Mouse (Mus musculus) limb, embryonic 14.5 days (tissue): Measurements from ENCODE around the gene Prdx2. TPM values are rescaled to one million over a fixed set of nuclear protein-coding genes. Genes with fewer than 3 reads are reported as not detected.
A peak's percentile ranks its signal among the peaks of the same experiment; 100 is the strongest.

Source experiments
- ATAC-seq: fragments of 200-750 bp; cut with Nextera tagmentation; 2 replicates; pipeline ENCODE4 v1.8.0; 2017; ENCODE audit warnings: low read depth, moderate number of reproducible peaks, moderate TSS enrichment; ENCODE audit not compliant: low FRiP score
- DNase-seq: peaks from one replicate; pipeline ENCODE4 v3.0.0-alpha.2; 2015; ENCODE audit warnings: low spot score
- H3K27ac ChIP-seq: fragments of 300-500 bp; sonication (generic); replicated peaks from 2 replicates; pipeline ENCODE4 v1.5.1; 2014; ENCODE audit warnings: low read depth, mild to moderate bottlenecking, low read length, moderate library complexity, mixed read lengths
- H3K27me3 ChIP-seq: fragments of 300-500 bp; sonication (generic); 2 replicates; pipeline ENCODE4 v1.6.1; 2014; ENCODE audit warnings: low read length, mixed read lengths; ENCODE audit not compliant: control insufficient read depth, insufficient read depth
- H3K36me3 ChIP-seq: fragments of 300-500 bp; sonication (generic); 2 replicates; pipeline ENCODE4 v1.6.1; 2014; ENCODE audit warnings: mild to moderate bottlenecking, low read length, moderate library complexity, mixed read lengths; ENCODE audit not compliant: control insufficient read depth, insufficient read depth
- H3K4me1 ChIP-seq: fragments of 300-500 bp; sonication (generic); 2 replicates; pipeline ENCODE4 v1.6.1; 2014; ENCODE audit warnings: antibody characterized with exemption, low read length, mixed read lengths; ENCODE audit not compliant: control insufficient read depth, insufficient read depth
- H3K4me2 ChIP-seq: fragments of 300-500 bp; sonication (generic); replicated peaks from 2 replicates; pipeline ENCODE4 v1.6.1; 2014; ENCODE audit warnings: low read depth, mild to moderate bottlenecking, low read length, moderate library complexity; ENCODE audit not compliant: severe bottlenecking
- H3K4me3 ChIP-seq: fragments of 300-500 bp; sonication (generic); replicated peaks from 2 replicates; pipeline ENCODE4 v1.5.1; 2014; ENCODE audit warnings: low read length
- H3K9ac ChIP-seq: fragments of 300-500 bp; sonication (generic); 2 replicates; pipeline ENCODE4 v1.6.1; 2014; ENCODE audit warnings: mild to moderate bottlenecking, low read depth, low read length, moderate library complexity; ENCODE audit not compliant: severe bottlenecking
- H3K9me3 ChIP-seq: fragments of 300-500 bp; sonication (generic); 2 replicates; pipeline ENCODE4 v1.6.1; 2016; ENCODE audit warnings: low read length; ENCODE audit not compliant: control insufficient read depth
- POLR2A ChIP-seq: fragments of 200-500 bp; IDR thresholded peaks from 2 replicates; pipeline ENCODE4 v1.8.0; 2012; ENCODE audit warnings: inconsistent platforms, mild to moderate bottlenecking, moderate library complexity, borderline replicate concordance; ENCODE audit not compliant: insufficient read depth, insufficient read length; ENCODE audit errors: extremely low read depth
- WGBS: fragments of 180-500 bp; shearing (Covaris S2); extraction: QIAGEN DNeasy Blood & Tissue Kit; methylation state at CpG from one replicate; pipeline ENCODE4 v1.1.7; 2014; 5-methylcytosine and 5-hydroxymethylcytosine counted together
- microRNA-seq: library from miRNA; unstranded; fragments of <30 nt; microRNA quantifications from one replicate; pipeline ENCODE4, GENCODE M21; 2016
- polyA plus RNA-seq, 2 experiments: library from polyadenylated mRNA; depleted of rRNA in 1 of 2; stranded (reverse) in 1 of 2; unstranded in 1 of 2; fragments of >200 nt; fragmentation: Nextera tagmentation in 1 of 2; extraction: Ambion mirVana in 1 of 2; gene quantifications; 2 replicates each; pipeline versions ENCODE4 v1.2.1 to v1.2.3; 2012 to 2014

The Prdx2 gene
- polyA plus RNA-seq, 2 experiments, result 405 to 839 TPM

DNA sequence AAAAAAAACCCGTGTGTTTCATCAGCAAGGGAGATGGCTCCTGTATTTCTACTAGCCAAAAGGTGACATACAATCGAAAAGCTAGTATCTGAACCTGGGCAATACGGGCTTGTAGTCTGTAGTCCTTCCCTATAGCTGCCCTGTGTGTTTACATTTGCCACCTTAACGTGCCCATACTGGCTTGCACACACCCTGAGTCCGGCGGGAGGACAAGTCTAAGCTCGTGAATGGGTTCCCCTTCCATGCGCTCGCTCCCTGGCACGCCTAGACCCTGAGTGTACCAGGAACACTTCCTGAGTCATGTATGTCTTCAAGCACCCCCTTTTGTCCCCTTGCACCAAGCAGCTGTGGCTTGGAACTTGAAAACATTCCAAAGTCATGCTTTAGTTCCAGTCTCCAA is 47.3 kb downstream of the Prdx2 start:
- Histone ChIP-seq H3K27me3 (peaks cover 18% of the 10 kb centered on the region), H3K9ac (no peak overlapping the region), H3K4me3 (no peak overlapping the region), H3K27ac (no peak overlapping the region), H3K36me3 (peaks cover 28% of the 10 kb centered on the region), H3K4me1 (no peaks in the 10 kb centered on the region), H3K9me3 (no peaks in the 10 kb centered on the region), H3K4me2 (no peak overlapping the region)
- ATAC-seq (no peak), DNase-seq (no peak)
- TF ChIP-seq POLR2A, result no peak
- 46% methylated on average over 10 of the region's 10 CpGs for WGBS

DNA sequence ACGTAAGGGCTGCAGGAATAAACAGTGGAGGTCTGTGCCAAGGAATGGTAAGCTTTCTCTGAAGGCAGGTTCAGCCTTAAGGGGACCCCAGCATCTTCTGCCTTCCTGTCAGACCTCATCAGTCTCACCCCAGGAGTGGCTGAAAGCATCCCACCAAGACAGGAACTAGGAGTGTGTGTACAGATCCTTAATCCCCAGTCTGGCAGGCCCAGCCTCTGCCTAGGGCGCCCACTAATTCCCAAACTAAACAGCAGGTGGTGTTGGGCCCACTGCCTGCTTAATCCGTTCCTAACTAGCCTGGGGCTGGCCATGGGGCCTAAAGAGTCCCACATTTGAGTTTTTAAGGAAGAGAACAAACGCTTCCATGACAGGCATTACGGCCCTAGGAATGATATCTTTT is 47.8 kb downstream of the Prdx2 start:
- no peak for TF ChIP-seq POLR2A
- peaks cover 17% of the 10 kb centered on the region for H3K27me3 ChIP-seq
- ATAC-seq (no peak), DNase-seq (no peak)
- H3K4me3 ChIP-seq, result no peak overlapping the region
- no peaks in the 10 kb centered on the region for H3K9me3 ChIP-seq
- no peak overlapping the region for H3K4me2 ChIP-seq
- no peaks in the 10 kb centered on the region for H3K4me1 ChIP-seq
- no peak overlapping the region for H3K27ac ChIP-seq
- H3K36me3 ChIP-seq, result peaks cover 31% of the 10 kb centered on the region
- 53% methylated on average over 5 of the region's 5 CpGs for WGBS
- H3K9ac ChIP-seq, result no peak overlapping the region

DNA sequence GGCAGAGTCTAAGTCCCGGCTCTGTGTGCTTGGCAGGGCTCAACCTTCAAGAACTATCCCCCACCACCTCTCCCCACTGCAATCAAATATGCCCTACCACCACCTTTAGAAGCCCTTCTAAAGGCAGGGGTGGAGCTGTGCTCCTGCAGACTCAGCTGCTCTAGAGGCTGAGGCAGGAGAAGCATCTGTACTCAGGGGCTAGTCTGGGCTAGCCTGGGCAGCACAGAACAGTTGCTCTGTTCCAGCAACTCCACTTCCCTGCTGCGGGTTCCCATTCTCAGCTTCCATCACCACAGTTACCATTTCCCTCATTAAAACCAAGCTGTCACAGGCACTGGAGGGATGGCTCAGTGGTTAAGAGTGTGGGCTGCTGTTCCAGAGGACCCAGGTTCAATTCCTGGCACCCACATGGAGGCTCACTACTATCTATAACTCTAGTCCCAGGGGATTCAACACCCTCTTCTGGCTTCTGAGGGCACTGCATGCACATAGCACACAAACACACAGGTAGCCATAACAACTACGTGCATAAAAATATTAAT is 52.2 kb downstream of the Prdx2 start:
- Histone ChIP-seq H3K9me3 (no peaks in the 10 kb centered on the region), H3K9ac (no peak overlapping the region), H3K4me2 (no peak overlapping the region), H3K4me1 (peaks cover 17% of the 10 kb centered on the region), H3K27me3 (no peaks in the 10 kb centered on the region), H3K27ac (no peak overlapping the region), H3K36me3 (peaks cover 47% of the 10 kb centered on the region), H3K4me3 (no peak overlapping the region)
- 92% methylated on average over 3 of the region's 3 CpGs for WGBS
- ATAC-seq (no peak), DNase-seq (no peak)
- TF ChIP-seq POLR2A, result no peak

DNA sequence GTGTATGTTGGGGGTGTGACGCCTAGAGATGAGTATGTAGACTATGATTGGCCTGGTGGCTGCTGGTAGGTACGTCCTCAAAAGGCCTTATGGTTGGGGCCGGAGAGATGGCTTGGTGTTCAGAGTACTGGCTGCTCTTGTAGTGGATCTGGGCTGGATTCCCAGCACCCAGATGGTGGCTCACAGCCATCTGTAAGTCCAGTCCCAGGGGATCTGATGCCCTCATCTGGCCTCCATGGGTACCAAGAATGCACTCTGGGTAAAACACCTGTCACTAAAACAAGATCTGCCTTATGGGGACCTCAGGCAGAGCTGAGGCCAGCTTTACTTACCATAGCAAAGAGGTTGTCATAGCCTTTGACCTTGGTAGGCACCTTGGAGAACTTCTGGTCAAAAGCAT is 54.5 kb downstream of the Prdx2 start:
- Histone ChIP-seq H3K27ac (no peak overlapping the region), H3K9ac (no peak overlapping the region), H3K4me3 (peak overlapping the region; percentile 86), H3K4me2 (peak overlapping the region; percentile 89; the same call in 1 of the 2 replicates), H3K27me3 (no peaks in the 10 kb centered on the region), H3K9me3 (no peaks in the 10 kb centered on the region), H3K36me3 (peaks cover 34% of the 10 kb centered on the region), H3K4me1 (peaks cover 27% of the 10 kb centered on the region)
- WGBS, result 92% methylated on average over 3 of the region's 3 CpGs
- TF ChIP-seq POLR2A, result no peak
- ATAC-seq (no peak), DNase-seq (no peak)

Small RNAs within 50 kb of the gene (microRNA-seq; reads per million reads assigned to microRNA genes)
- gene Gm24197, result not detected

Other genes starting within 250 kb of the Prdx2 start
- 4.3 and 4.8 TPM in 2 replicates for gene G430095P16Rik, start 246.6 kb upstream of the Prdx2 start, polyA plus RNA-seq (2012; rRNA removed)
- 5.7 and 6.0 TPM in 2 replicates for gene G430095P16Rik, start 246.6 kb upstream of the Prdx2 start, polyA plus RNA-seq (2014; fragmentation: Nextera tagmentation; extraction: Ambion mirVana)
- gene Nfix, start 169.2 kb upstream of the Prdx2 start, polyA plus RNA-seq (2012; rRNA removed), result 81.2 and 97.7 TPM in 2 replicates
- 100 and 108 TPM in 2 replicates for gene Nfix, start 169.2 kb upstream of the Prdx2 start, polyA plus RNA-seq (2014; fragmentation: Nextera tagmentation; extraction: Ambion mirVana)
- 5.7 and 5.9 TPM in 2 replicates for gene Dand5, start 146.8 kb upstream of the Prdx2 start, polyA plus RNA-seq (2012; rRNA removed)
- 6.4 and 6.9 TPM in 2 replicates for gene Dand5, start 146.8 kb upstream of the Prdx2 start, polyA plus RNA-seq (2014; fragmentation: Nextera tagmentation; extraction: Ambion mirVana)
- gene Gadd45gip1, start 138.1 kb upstream of the Prdx2 start, polyA plus RNA-seq (2012; rRNA removed), result 39.8 and 45.6 TPM in 2 replicates
- 43.2 and 44.9 TPM in 2 replicates for gene Gadd45gip1, start 138.1 kb upstream of the Prdx2 start, polyA plus RNA-seq (2014; fragmentation: Nextera tagmentation; extraction: Ambion mirVana)
- 82.0 and 82.4 TPM in 2 replicates for gene Rad23a, start 128.9 kb upstream of the Prdx2 start, polyA plus RNA-seq (2012; rRNA removed)
- 104 and 109 TPM in 2 replicates for gene Rad23a, start 128.9 kb upstream of the Prdx2 start, polyA plus RNA-seq (2014; fragmentation: Nextera tagmentation; extraction: Ambion mirVana)
- 575 and 831 TPM in 2 replicates for gene Calr, start 122.7 kb upstream of the Prdx2 start, polyA plus RNA-seq (2012; rRNA removed)
- gene Calr, start 122.7 kb upstream of the Prdx2 start, polyA plus RNA-seq (2014; fragmentation: Nextera tagmentation; extraction: Ambion mirVana), result 802 and 827 TPM in 2 replicates
- 105 and 123 TPM in 2 replicates for gene Farsa, start 112.6 kb upstream of the Prdx2 start, polyA plus RNA-seq (2012; rRNA removed)
- gene Farsa, start 112.6 kb upstream of the Prdx2 start, polyA plus RNA-seq (2014; fragmentation: Nextera tagmentation; extraction: Ambion mirVana), result 78.4 and 81.2 TPM in 2 replicates
- 30.5 and 36.9 TPM in 2 replicates for gene Syce2, start 97.5 kb upstream of the Prdx2 start, polyA plus RNA-seq (2012; rRNA removed)
- gene Syce2, start 97.5 kb upstream of the Prdx2 start, polyA plus RNA-seq (2014; fragmentation: Nextera tagmentation; extraction: Ambion mirVana), result 75.3 and 78.4 TPM in 2 replicates
- 45.8 and 58.9 TPM in 2 replicates for gene Gcdh, start 75.7 kb upstream of the Prdx2 start, polyA plus RNA-seq (2012; rRNA removed)
- gene Gcdh, start 75.7 kb upstream of the Prdx2 start, polyA plus RNA-seq (2014; fragmentation: Nextera tagmentation; extraction: Ambion mirVana), result 29.8 and 34.5 TPM in 2 replicates
- 2.5 and 3.0 TPM in 2 replicates for gene Klf1, start 67.7 kb upstream of the Prdx2 start, polyA plus RNA-seq (2012; rRNA removed)
- gene Klf1, start 67.7 kb upstream of the Prdx2 start, polyA plus RNA-seq (2014; fragmentation: Nextera tagmentation; extraction: Ambion mirVana), result 1.4 and 2.0 TPM in 2 replicates
- gene Dnase2a, start 61.0 kb upstream of the Prdx2 start, polyA plus RNA-seq (2012; rRNA removed), result 18.5 and 20.5 TPM in 2 replicates
- gene Dnase2a, start 61.0 kb upstream of the Prdx2 start, polyA plus RNA-seq (2014; fragmentation: Nextera tagmentation; extraction: Ambion mirVana), result 13.8 and 15.4 TPM in 2 replicates
- gene Mast1, start 32.2 kb upstream of the Prdx2 start, polyA plus RNA-seq (2012; rRNA removed), result 0.36 and 0.50 TPM in 2 replicates
- 0.15 and 0.32 TPM in 2 replicates for gene Mast1, start 32.2 kb upstream of the Prdx2 start, polyA plus RNA-seq (2014; fragmentation: Nextera tagmentation; extraction: Ambion mirVana)
- not detected in 2 replicates for gene Rtbdn, start 22.6 kb upstream of the Prdx2 start, polyA plus RNA-seq (2012; rRNA removed)
- gene Rtbdn, start 22.6 kb upstream of the Prdx2 start, polyA plus RNA-seq (2014; fragmentation: Nextera tagmentation; extraction: Ambion mirVana), result not detected in 2 replicates
- 2.0 TPM in 1 of 2 replicates, not detected in the other for gene Gm49661, start 154 bp upstream of the Prdx2 start, polyA plus RNA-seq (2012; rRNA removed)
- not detected in 2 replicates for gene Gm49661, start 154 bp upstream of the Prdx2 start, polyA plus RNA-seq (2014; fragmentation: Nextera tagmentation; extraction: Ambion mirVana)
- 58.6 and 60.8 TPM in 2 replicates for gene Rnaseh2a, start 180 bp downstream of the Prdx2 start, polyA plus RNA-seq (2012; rRNA removed)
- gene Rnaseh2a, start 180 bp downstream of the Prdx2 start, polyA plus RNA-seq (2014; fragmentation: Nextera tagmentation; extraction: Ambion mirVana), result 87.6 and 90.8 TPM in 2 replicates
- 11.3 and 16.4 TPM in 2 replicates for gene Junb, start 9.1 kb downstream of the Prdx2 start, polyA plus RNA-seq (2012; rRNA removed)
- 16.9 and 18.0 TPM in 2 replicates for gene Junb, start 9.1 kb downstream of the Prdx2 start, polyA plus RNA-seq (2014; fragmentation: Nextera tagmentation; extraction: Ambion mirVana)
- gene Hook2, start 21.0 kb downstream of the Prdx2 start, polyA plus RNA-seq (2012; rRNA removed), result 15.1 and 17.7 TPM in 2 replicates
- gene Hook2, start 21.0 kb downstream of the Prdx2 start, polyA plus RNA-seq (2014; fragmentation: Nextera tagmentation; extraction: Ambion mirVana), result 17.4 and 18.1 TPM in 2 replicates
- 0.08 and 0.15 TPM in 2 replicates for gene Best2, start 44.9 kb downstream of the Prdx2 start, polyA plus RNA-seq (2012; rRNA removed)
- not detected in 2 replicates for gene Best2, start 44.9 kb downstream of the Prdx2 start, polyA plus RNA-seq (2014; fragmentation: Nextera tagmentation; extraction: Ambion mirVana)
- 173 and 207 TPM in 2 replicates for gene Asna1, start 55.7 kb downstream of the Prdx2 start, polyA plus RNA-seq (2012; rRNA removed)
- gene Asna1, start 55.7 kb downstream of the Prdx2 start, polyA plus RNA-seq (2014; fragmentation: Nextera tagmentation; extraction: Ambion mirVana), result 95.0 and 98.0 TPM in 2 replicates
- gene Trir, start 57.2 kb downstream of the Prdx2 start, polyA plus RNA-seq (2012; rRNA removed), result 163 and 168 TPM in 2 replicates
- gene Trir, start 57.2 kb downstream of the Prdx2 start, polyA plus RNA-seq (2014; fragmentation: Nextera tagmentation; extraction: Ambion mirVana), result 135 and 156 TPM in 2 replicates
- 89.9 and 112 TPM in 2 replicates for gene Tnpo2, start 67.3 kb downstream of the Prdx2 start, polyA plus RNA-seq (2012; rRNA removed)
- gene Tnpo2, start 67.3 kb downstream of the Prdx2 start, polyA plus RNA-seq (2014; fragmentation: Nextera tagmentation; extraction: Ambion mirVana), result 16.9 and 18.0 TPM in 2 replicates
- gene Fbxw9, start 90.5 kb downstream of the Prdx2 start, polyA plus RNA-seq (2012; rRNA removed), result 51.0 and 73.3 TPM in 2 replicates
- 28.6 and 30.5 TPM in 2 replicates for gene Fbxw9, start 90.5 kb downstream of the Prdx2 start, polyA plus RNA-seq (2014; fragmentation: Nextera tagmentation; extraction: Ambion mirVana)
- 0.99 TPM in 1 of 2 replicates, not detected in the other for gene Gm5741, start 98.4 kb downstream of the Prdx2 start, polyA plus RNA-seq (2012; rRNA removed)
- gene Gm5741, start 98.4 kb downstream of the Prdx2 start, polyA plus RNA-seq (2014; fragmentation: Nextera tagmentation; extraction: Ambion mirVana), result 0.74 and 1.6 TPM in 2 replicates
- 44.9 and 46.9 TPM in 2 replicates for gene Dhps, start 102.2 kb downstream of the Prdx2 start, polyA plus RNA-seq (2012; rRNA removed)
- gene Dhps, start 102.2 kb downstream of the Prdx2 start, polyA plus RNA-seq (2014; fragmentation: Nextera tagmentation; extraction: Ambion mirVana), result 46.1 and 47.7 TPM in 2 replicates
- gene Wdr83os, start 111.2 kb downstream of the Prdx2 start, polyA plus RNA-seq (2012; rRNA removed), result 87.2 and 112 TPM in 2 replicates
- gene Wdr83os, start 111.2 kb downstream of the Prdx2 start, polyA plus RNA-seq (2014; fragmentation: Nextera tagmentation; extraction: Ambion mirVana), result 138 and 139 TPM in 2 replicates
- 53.2 and 58.4 TPM in 2 replicates for gene Wdr83, start 111.7 kb downstream of the Prdx2 start, polyA plus RNA-seq (2012; rRNA removed)
- 36.8 and 38.4 TPM in 2 replicates for gene Wdr83, start 111.7 kb downstream of the Prdx2 start, polyA plus RNA-seq (2014; fragmentation: Nextera tagmentation; extraction: Ambion mirVana)
- 46.7 and 54.1 TPM in 2 replicates for gene Man2b1, start 113.7 kb downstream of the Prdx2 start, polyA plus RNA-seq (2012; rRNA removed)
- gene Man2b1, start 113.7 kb downstream of the Prdx2 start, polyA plus RNA-seq (2014; fragmentation: Nextera tagmentation; extraction: Ambion mirVana), result 32.9 and 34.2 TPM in 2 replicates
- 1.8 and 2.4 TPM in 2 replicates for gene Zfp791, start 153.5 kb downstream of the Prdx2 start, polyA plus RNA-seq (2012; rRNA removed)
- gene Zfp791, start 153.5 kb downstream of the Prdx2 start, polyA plus RNA-seq (2014; fragmentation: Nextera tagmentation; extraction: Ambion mirVana), result 0.77 and 1.8 TPM in 2 replicates
- gene Cks1brt, start 182.3 kb downstream of the Prdx2 start, polyA plus RNA-seq (2012; rRNA removed), result not detected in 2 replicates
- gene Cks1brt, start 182.3 kb downstream of the Prdx2 start, polyA plus RNA-seq (2014; fragmentation: Nextera tagmentation; extraction: Ambion mirVana), result not detected in 2 replicates